Mouse (Mus musculus): ENCODE results near the gene B230217C12Rik. TPM values are rescaled to one million over a fixed set of nuclear protein-coding genes. Genes with fewer than 3 reads are reported as not detected.

Gene B230217C12Rik
- total and polyA plus RNA-seq, 2 experiments from 2014 or later: 30.0 to 32.3 TPM

DNA sequence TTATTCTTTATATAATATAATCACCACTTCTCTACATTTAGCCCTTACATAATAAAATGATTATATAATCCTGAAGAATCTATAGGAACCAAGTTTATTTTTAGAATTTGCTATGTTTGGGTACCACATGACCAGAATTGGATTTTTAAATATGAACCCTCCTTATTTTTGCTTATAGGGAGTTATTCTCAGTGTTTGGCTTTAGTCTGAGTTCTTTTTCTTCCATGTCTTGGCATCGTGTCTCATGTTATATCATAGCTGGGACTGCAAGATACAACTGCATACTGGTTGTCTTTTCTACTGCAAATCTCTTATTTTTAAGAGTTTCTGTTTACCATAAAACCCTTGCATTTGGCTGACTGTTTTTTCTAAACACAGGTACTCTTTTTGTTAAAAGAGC, 33.8 kb downstream of the B230217C12Rik start:
- TF ChIP-seq CTCF (IDR thresholded peaks at IDR 0.05; ENCODE audit: low read depth): no peak
- no peak for ATAC-seq
- H3K27me3 ChIP-seq (ENCODE audit: insufficient read depth, low read length): no peaks in the 10 kb centered on the region
- no peak overlapping the region for H3K4me2 ChIP-seq (ENCODE audit: low read depth, low read length)
- WGBS: 89% methylated on average over 1 of the region's 1 CpGs
- no peaks in the 10 kb centered on the region for H3K4me1 ChIP-seq (ENCODE audit: insufficient read depth, low read length)
- no peak overlapping the region for H3K4me3 ChIP-seq (ENCODE audit: low read length)
- H3K27ac ChIP-seq: no peak overlapping the region
- no peak overlapping the region for H3K9ac ChIP-seq (replicated peaks; ENCODE audit: low read length)
- DNase-seq (ENCODE audit: low spot score): no peak
- no peaks in the 10 kb centered on the region for H3K36me3 ChIP-seq (ENCODE audit: insufficient read depth, low read length)
- H3K9me3 ChIP-seq (ENCODE audit: low read length): no peaks in the 10 kb centered on the region

DNA sequence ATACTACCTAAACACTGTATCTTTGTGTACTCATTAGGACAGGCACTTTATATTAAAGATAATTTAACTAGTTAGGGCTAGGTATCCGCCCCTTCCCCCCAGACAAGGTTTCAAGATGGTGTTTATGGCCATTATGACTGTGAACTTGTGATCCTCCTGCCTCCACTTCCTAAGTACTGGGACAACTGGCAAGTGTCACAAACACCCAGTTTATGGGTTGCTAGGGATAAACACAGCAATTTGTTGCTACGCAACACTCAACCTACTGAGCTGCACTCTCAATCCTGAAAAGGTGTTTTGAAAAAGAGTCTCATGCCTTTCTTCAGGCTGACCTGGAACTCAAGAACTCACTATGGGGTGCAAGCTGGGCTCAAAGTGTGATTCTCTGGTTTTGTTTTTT, 36.8 kb downstream of the B230217C12Rik start:
- no peak overlapping the region for H3K9ac ChIP-seq (replicated peaks; ENCODE audit: low read length)

DNA sequence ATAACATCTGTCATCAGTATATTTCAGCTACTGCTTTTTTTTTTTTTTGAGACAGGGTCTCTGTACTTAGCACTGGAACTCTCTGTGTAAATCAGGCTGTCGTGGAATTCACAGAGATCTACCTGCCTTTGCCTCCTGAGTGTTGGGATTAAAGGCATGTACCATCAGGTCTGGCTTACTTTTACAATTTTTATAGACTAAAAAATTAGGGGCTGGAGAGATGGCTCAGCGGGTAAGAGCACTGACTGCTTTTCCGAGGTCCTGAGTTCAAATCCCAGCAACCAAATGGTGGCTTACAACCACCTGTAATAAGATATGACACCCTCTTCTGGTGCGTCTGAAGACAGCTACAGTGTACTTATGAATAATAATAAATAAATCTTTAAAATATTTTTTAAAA, 39.8 kb downstream of the B230217C12Rik start:
- Histone ChIP-seq H3K4me3 (ENCODE audit: low read length) (no peak overlapping the region), H3K4me2 (ENCODE audit: low read depth, low read length) (no peak overlapping the region), H3K9ac (replicated peaks; ENCODE audit: low read length) (no peak overlapping the region), H3K27me3 (ENCODE audit: insufficient read depth, low read length) (no peaks in the 10 kb centered on the region), H3K27ac (no peak overlapping the region), H3K4me1 (ENCODE audit: insufficient read depth, low read length) (no peaks in the 10 kb centered on the region), H3K36me3 (ENCODE audit: insufficient read depth, low read length) (no peaks in the 10 kb centered on the region), H3K9me3 (ENCODE audit: low read length) (no peaks in the 10 kb centered on the region)
- TF ChIP-seq CTCF (IDR thresholded peaks at IDR 0.05; ENCODE audit: low read depth): no peak
- 96% methylated on average over 4 of the region's 4 CpGs for WGBS
- no peak for DNase-seq (ENCODE audit: low spot score)
- no peak for ATAC-seq

More for the DNA sequence above, 36.8 kb downstream of the B230217C12Rik start:
- Histone ChIP-seq H3K27ac (no peak overlapping the region), H3K9me3 (ENCODE audit: low read length) (no peaks in the 10 kb centered on the region), H3K4me2 (ENCODE audit: low read depth, low read length) (no peak overlapping the region), H3K4me1 (ENCODE audit: insufficient read depth, low read length) (no peaks in the 10 kb centered on the region), H3K27me3 (ENCODE audit: insufficient read depth, low read length) (no peaks in the 10 kb centered on the region), H3K4me3 (ENCODE audit: low read length) (no peak overlapping the region), H3K36me3 (ENCODE audit: insufficient read depth, low read length) (no peaks in the 10 kb centered on the region)
- TF ChIP-seq CTCF (IDR thresholded peaks at IDR 0.05; ENCODE audit: low read depth): no peak
- DNase-seq (ENCODE audit: low spot score) (no peak), ATAC-seq (no peak)
- 83% methylated on average over 2 of the region's 2 CpGs for WGBS

DNA sequence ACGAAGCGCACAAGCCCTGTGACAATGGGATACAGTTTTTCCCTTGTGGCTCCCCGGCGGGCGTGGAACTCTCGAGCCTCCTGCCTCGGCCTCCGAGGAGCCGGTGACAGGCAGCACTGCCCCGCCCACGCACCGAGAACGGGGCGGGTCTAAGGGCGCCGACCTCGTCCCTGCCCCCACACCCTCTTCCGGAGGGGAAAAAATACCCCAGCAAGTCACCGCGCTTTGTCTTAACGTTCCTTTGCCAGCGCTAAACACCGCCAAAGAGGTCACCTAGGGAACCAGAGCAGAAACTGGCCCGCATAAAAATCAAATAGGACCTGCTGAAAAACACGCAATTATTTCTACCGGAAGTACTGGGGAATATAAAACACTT, 43.0 kb downstream of the B230217C12Rik start:
- ATAC-seq (peak; percentile 37; the same call in 1 of the 2 replicates), DNase-seq (ENCODE audit: low spot score) (peak; percentile 69)
- Histone ChIP-seq H3K9me3 (ENCODE audit: low read length) (no peaks in the 10 kb centered on the region), H3K27ac (peak overlapping the region; percentile 86; the same call in 1 of the 2 replicates), H3K4me2 (ENCODE audit: low read depth, low read length) (peak overlapping the region; percentile 67), H3K4me1 (ENCODE audit: insufficient read depth, low read length) (no peaks in the 10 kb centered on the region), H3K27me3 (ENCODE audit: insufficient read depth, low read length) (no peaks in the 10 kb centered on the region), H3K9ac (replicated peaks; ENCODE audit: low read length) (peak overlapping the region; percentile 47), H3K36me3 (ENCODE audit: insufficient read depth, low read length) (no peaks in the 10 kb centered on the region), H3K4me3 (ENCODE audit: low read length) (peak overlapping the region; percentile 61)
- whole genome bisulfite sequencing: 4% methylated on average over 26 of the region's 26 CpGs
- TF ChIP-seq CTCF (IDR thresholded peaks at IDR 0.05; ENCODE audit: low read depth): no peak

DNA sequence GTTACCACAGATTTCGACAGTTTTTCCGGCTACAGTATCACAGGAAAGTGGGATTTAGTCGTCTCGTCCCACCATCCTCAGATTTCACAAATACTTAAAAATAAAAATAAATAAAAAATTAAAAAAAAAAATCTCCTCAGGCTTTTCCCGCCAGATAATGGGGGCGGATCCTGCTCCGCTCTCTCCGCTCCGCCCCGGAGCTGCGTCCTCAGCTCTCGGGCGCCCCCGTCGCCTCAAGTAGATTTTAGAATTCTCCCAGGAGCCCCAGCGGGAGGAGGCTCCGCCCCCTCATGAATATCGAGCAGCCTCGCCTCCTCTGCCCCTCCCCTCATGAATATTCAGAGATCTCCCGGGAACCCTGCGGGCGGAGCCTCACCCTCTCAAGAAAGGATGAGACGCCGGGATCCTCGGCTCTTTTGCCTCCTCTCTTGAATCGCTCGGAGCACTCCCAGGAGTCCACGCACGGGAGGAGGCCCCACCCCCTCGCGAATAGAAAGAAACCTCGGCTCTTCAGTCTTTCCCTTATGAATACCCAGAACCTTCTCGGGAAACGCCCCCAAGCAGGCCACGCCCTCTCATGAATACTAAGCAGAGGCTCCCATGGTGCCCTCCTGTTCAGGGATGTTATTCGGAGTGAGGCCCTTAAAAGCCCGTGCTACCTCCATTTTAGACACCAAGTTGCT, 43.5 kb downstream of the B230217C12Rik start, which contains the start of gene Fbxo47:
Fbxo47 (minus strand) TSS at position 237 of the 683 bp plus-strand sequence.
- no peaks in the 10 kb centered on the region for H3K9me3 ChIP-seq (ENCODE audit: low read length)
- WGBS: under 1% methylated on average over 37 of the region's 37 CpGs
- peak within 1 kb of the TSS; percentile 86 for H3K27ac ChIP-seq
- H3K4me2 ChIP-seq (ENCODE audit: low read depth, low read length): peak within 1 kb of the TSS; percentile 67
- peak within 1 kb of the TSS; percentile 61 for H3K4me3 ChIP-seq (ENCODE audit: low read length)
- DNase-seq (ENCODE audit: low spot score) (peak; percentile 99), ATAC-seq (peak; percentile 97)
- peak within 1 kb of the TSS; percentile 51 for H3K9ac ChIP-seq (replicated peaks; ENCODE audit: low read length)
- H3K36me3 ChIP-seq (ENCODE audit: insufficient read depth, low read length): no peaks in the 10 kb centered on the region
- TF ChIP-seq CTCF (IDR thresholded peaks at IDR 0.05; ENCODE audit: low read depth): peak; percentile 65
- no peaks in the 10 kb centered on the region for H3K4me1 ChIP-seq (ENCODE audit: insufficient read depth, low read length)
- H3K27me3 ChIP-seq (ENCODE audit: insufficient read depth, low read length): no peaks in the 10 kb centered on the region

DNA sequence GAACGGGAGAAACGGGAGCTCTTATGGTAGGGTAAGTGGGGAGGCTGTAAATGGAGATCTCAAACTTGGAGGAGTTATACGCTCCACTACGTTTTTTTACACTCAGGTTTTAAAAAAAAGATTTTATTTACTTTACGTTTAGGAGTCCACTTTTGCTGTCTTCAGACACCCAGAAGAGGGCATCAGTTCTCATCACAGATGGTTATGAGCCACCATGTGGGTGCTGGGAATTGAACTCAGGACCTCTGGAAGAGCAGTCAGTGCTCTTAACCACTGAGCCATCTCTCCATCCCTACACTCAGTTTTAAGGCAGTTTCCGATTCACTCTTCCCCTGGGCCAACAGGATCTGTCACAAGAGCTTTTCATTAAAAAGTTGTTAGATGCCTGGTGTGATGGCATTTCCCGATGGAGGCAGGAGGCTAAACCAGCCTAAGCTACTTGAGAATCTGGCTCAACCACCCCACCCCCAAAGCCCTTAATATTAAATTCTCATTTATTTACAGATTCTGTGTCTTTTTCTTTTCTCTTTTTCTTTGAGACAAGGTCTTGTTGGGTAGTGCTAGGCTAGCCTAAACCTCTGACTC, 44.1 kb downstream of the B230217C12Rik start:
- 0 out of 2 replicates have a peak, but pooled peaks have one; percentile 0 for ATAC-seq
- H3K36me3 ChIP-seq (ENCODE audit: insufficient read depth, low read length): no peaks in the 10 kb centered on the region
- 27% methylated on average over 7 of the region's 7 CpGs for WGBS

More for the DNA sequence above, 44.1 kb downstream of the B230217C12Rik start:
- H3K4me1 ChIP-seq (ENCODE audit: insufficient read depth, low read length): no peaks in the 10 kb centered on the region
- peak overlapping the region; percentile 61 for H3K4me3 ChIP-seq (ENCODE audit: low read length)
- H3K27me3 ChIP-seq (ENCODE audit: insufficient read depth, low read length): no peaks in the 10 kb centered on the region
- H3K4me2 ChIP-seq (ENCODE audit: low read depth, low read length): peak overlapping the region; percentile 67
- peak overlapping the region; percentile 51 for H3K9ac ChIP-seq (replicated peaks; ENCODE audit: low read length)
- no peak for DNase-seq (ENCODE audit: low spot score)
- no peak for TF ChIP-seq CTCF (IDR thresholded peaks at IDR 0.05; ENCODE audit: low read depth)
- H3K9me3 ChIP-seq (ENCODE audit: low read length): no peaks in the 10 kb centered on the region
- H3K27ac ChIP-seq: peak overlapping the region; percentile 86
